Mouse (Mus musculus): ENCODE data around the gene Rps11.

The Rps11 gene

DNA sequence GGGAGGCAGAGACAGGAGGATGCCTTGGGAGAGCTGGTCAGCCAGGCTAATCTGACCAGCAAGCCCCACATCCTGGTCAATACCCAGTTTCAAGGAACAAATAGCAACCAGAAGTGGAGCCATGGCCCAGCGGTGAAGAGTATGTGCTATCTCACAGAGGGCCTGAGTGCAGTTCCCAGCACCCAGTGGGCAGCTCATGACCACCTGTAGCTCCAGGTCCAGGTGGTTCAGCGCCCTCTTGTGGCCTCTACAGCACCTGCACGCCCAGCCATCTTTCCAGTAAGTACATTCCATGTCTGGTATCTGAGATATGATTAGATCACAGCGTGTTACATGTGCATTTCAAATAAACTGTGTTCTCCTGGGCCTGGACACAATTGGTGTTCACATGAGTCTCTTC lies 38.2 kb downstream of the Rps11 start:
- DNase-seq (ENCODE audit: low spot score): no peak

- no peak for DNase-seq (ENCODE audit: low spot score)
These were observed 40.8 kb downstream of the Rps11 start for GRCm38 (mm10) chr7:45083300-45083890.

GRCm38 (mm10) chr7:45082401-45083299 lies 41.6 kb downstream of the Rps11 start:
- DNase-seq (ENCODE audit: low spot score): peak; percentile 45

DNA sequence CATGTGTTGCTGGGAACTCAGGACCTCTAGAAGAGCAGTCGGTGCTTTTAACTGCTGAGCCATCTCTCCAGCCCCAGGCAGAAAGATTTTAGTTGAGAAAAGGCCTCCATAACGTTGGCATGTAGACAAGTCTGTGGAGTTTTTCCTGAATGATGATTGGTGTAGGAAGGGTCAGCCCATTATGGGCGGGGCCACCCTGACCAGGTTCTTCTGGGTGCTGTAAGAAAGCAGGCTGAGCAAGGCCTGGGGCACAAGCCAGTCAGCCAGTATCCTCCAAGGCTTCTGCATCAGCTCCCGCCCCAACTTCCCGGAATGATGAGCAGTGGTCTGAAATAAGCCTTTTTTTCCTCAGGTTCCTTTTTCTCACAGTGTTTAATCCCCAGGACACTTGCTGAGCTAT lies 43.2 kb downstream of the Rps11 start:
- no peak for DNase-seq (ENCODE audit: low spot score)

- peak; percentile 95 for DNase-seq (ENCODE audit: low spot score)
These were observed 44.4 kb downstream of the Rps11 start for GRCm38 (mm10) chr7:45079856-45080255.

- DNase-seq (ENCODE audit: low spot score): peak; percentile 88
These were observed 45.7 kb downstream of the Rps11 start for GRCm38 (mm10) chr7:45078513-45078912.

DNA sequence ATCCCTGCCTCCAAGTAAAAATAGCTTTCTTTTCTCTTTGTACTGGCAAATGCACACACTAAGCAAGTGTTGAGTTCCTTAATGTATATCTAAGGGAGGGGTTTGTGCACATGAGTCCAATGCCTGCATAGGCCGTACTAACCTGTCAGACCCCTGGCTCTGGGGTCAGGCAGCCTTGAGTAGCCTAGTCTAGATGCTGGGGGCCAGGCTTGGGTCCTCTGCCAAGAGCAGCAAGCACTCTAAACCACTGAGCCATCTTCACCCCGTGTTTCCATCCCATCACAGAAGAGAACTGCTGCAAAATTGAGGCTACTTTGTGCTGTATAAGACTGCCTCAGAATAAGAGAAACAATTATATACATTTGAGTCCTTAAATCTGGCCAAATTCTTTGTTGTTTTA lies 46.4 kb downstream of the Rps11 start:
- no peak for DNase-seq (ENCODE audit: low spot score)

DNA sequence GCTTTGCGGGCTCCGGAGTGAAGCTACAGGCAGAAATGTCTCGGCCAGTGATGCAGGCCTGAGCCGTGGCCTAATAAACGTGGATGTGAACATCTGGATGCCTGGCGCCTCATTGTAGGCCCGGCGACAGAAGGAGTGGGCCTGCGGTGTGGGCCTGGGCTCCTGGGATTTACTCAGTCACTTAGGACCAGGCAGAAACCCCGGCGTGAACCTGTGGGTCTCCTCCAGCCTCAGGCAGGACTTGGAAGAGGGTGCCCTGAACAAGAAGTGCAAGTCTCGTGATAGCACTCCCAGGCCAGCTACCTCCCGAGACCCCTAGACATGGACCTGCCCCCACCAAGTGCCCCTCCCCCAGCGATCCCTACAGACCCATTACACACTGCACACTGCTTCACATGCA lies 46.9 kb downstream of the Rps11 start:
- no peak for DNase-seq (ENCODE audit: low spot score)

DNA sequence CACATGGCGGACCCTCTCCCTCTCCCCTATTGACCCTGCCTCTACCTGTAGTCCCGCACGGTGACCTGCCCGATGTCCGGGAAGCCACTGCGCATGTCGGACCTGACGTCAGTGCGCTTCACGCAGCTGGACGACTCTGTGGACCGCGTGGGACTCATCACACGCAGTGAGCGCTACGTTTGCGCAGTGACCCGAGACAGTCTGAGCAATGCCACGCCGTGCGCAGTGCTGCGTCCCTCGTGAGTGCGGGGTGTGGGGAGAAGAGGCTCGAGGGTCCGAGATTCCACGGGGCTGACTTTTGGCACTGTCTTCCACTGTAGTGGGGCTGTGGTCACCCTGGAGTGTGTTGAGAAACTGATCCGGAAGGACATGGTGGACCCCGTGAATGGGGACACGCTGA lies 47.7 kb downstream of the Rps11 start:
- DNase-seq (ENCODE audit: low spot score): no peak

- no peak for DNase-seq (ENCODE audit: low spot score)
These were observed 48.8 kb downstream of the Rps11 start for GRCm38 (mm10) chr7:45075405-45075804.

DNA sequence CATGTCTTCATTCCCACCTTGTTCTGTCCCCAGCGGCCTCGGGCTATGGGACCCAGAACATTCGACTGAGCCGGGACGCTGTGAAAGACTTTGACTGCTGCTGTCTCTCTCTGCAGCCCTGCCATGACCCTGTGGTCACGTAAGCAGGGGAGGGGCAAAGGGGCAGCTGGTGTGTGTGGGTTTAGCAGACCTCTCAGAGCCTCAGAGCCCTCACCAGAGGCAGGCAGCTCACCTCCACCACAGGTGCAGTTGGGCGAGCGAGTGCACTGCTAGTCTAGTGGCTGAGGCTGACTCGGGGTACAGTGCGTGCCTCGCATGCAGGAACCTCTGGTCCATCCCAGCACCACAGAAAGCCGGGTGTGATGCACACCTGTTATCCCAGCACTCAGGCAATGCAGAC lies 50.3 kb downstream of the Rps11 start:
- no peak for DNase-seq (ENCODE audit: low spot score)

GRCm38 (mm10) chr7:45073171-45073707 lies 51.0 kb downstream of the Rps11 start:
- no peak for DNase-seq (ENCODE audit: low spot score)
